Mouse (Mus musculus): ENCODE data around the gene Hook2. TPM values are rescaled to one million over a fixed set of nuclear protein-coding genes. Genes with fewer than 3 reads are reported as not detected.

Gene Hook2
- polyA plus RNA-seq, 1 experiment, result 17.4 TPM

DNA sequence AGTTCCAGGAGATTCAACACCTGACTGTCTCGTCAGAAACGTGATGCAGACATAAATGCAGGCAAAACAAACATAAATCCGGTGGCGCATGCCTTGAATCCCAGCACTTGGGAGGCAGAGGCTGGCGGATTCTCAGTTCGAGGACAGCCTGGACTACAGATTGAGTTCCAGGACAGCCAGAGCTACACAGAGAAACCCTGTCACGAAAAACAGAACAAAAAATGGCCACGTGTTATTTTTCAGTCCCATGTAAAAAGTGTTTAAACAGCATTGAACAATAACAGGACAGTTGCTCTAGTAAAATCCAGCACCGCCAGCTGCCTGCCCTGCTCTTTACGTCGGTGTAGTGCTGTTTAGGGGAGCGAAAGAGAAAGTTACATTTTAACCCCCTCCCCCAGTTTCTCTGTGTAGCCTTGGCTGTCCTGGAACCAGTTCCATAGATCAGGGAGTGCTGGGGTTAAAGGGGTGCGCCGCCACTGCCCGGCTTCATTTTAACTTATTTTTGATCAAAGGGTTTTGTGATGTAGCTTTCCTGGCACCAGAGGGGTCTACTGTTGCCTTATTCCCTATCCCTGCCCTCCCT lies 45.4 kb downstream of the Hook2 start:
- Histone ChIP-seq H3K4me1 (ENCODE audit: control insufficient read depth, insufficient read depth, low read length) (peaks cover 11% of the 10 kb centered on the region), H3K27ac (ENCODE audit: insufficient read depth, low read depth, low read length) (peak overlapping the region; percentile 91), H3K4me3 (ENCODE audit: insufficient read depth, low read length) (peak overlapping the region; percentile 81)
- TF ChIP-seq POLR2A (IDR thresholded peaks at IDR 0.05; ENCODE audit: borderline replicate concordance, low read depth, low read length) (no peak), CTCF (IDR thresholded peaks at IDR 0.05; ENCODE audit: low read depth, low read length) (no peak)

- TF ChIP-seq CTCF (IDR thresholded peaks at IDR 0.05; ENCODE audit: low read depth, low read length) (no peak), POLR2A (IDR thresholded peaks at IDR 0.05; ENCODE audit: borderline replicate concordance, low read depth, low read length) (no peak)
- H3K4me1 ChIP-seq (ENCODE audit: control insufficient read depth, insufficient read depth, low read length), result peaks cover 12% of the 10 kb centered on the region
- H3K27ac ChIP-seq (ENCODE audit: insufficient read depth, low read depth, low read length), result peak overlapping the region; percentile 91
- peak overlapping the region; percentile 81 for H3K4me3 ChIP-seq (ENCODE audit: insufficient read depth, low read length)
These were observed 45.9 kb downstream of the Hook2 start for GRCm38 (mm10) chr8:85036381-85036717.

- TF ChIP-seq POLR2A (IDR thresholded peaks at IDR 0.05; ENCODE audit: borderline replicate concordance, low read depth, low read length) (no peak), CTCF (IDR thresholded peaks at IDR 0.05; ENCODE audit: low read depth, low read length) (no peak)
- peak within 1 kb of the TSS; percentile 91 for H3K4me3 ChIP-seq (ENCODE audit: insufficient read depth, low read length)
- H3K4me1 ChIP-seq (ENCODE audit: control insufficient read depth, insufficient read depth, low read length), result peaks cover 12% of the 10 kb centered on the region
These were observed 46.4 kb downstream of the Hook2 start, which contains the start of gene Tnpo2 for GRCm38 (mm10) chr8:85036718-85037365. Gene Tnpo2, plus strand, starts transcription at chr8:85036915.

GRCm38 (mm10) chr8:85037366-85037680 lies 46.9 kb downstream of the Hook2 start:
- H3K4me1 ChIP-seq (ENCODE audit: control insufficient read depth, insufficient read depth, low read length), result peaks cover 12% of the 10 kb centered on the region
- peak overlapping the region; percentile 91 for H3K4me3 ChIP-seq (ENCODE audit: insufficient read depth, low read length)
- peak overlapping the region; percentile 96 for H3K27ac ChIP-seq (ENCODE audit: insufficient read depth, low read depth, low read length)
- TF ChIP-seq POLR2A (IDR thresholded peaks at IDR 0.05; ENCODE audit: borderline replicate concordance, low read depth, low read length) (no peak), CTCF (IDR thresholded peaks at IDR 0.05; ENCODE audit: low read depth, low read length) (no peak)

More at GRCm38 (mm10) chr8:85036718-85037365, 46.4 kb downstream of the Hook2 start, which contains the start of gene Tnpo2:
- H3K27ac ChIP-seq (ENCODE audit: insufficient read depth, low read depth, low read length), result peak within 1 kb of the TSS; percentile 96

- Histone ChIP-seq H3K4me1 (ENCODE audit: control insufficient read depth, insufficient read depth, low read length) (peaks cover 12% of the 10 kb centered on the region), H3K27ac (ENCODE audit: insufficient read depth, low read depth, low read length) (peak overlapping the region; percentile 96), H3K4me3 (ENCODE audit: insufficient read depth, low read length) (peak overlapping the region; percentile 91)
- TF ChIP-seq CTCF (IDR thresholded peaks at IDR 0.05; ENCODE audit: low read depth, low read length) (no peak), POLR2A (IDR thresholded peaks at IDR 0.05; ENCODE audit: borderline replicate concordance, low read depth, low read length) (no peak; the same call in 1 of the 2 replicates)
These were observed 47.5 kb downstream of the Hook2 start for GRCm38 (mm10) chr8:85037681-85038531.

- no peak overlapping the region for H3K4me3 ChIP-seq (ENCODE audit: insufficient read depth, low read length)
- H3K4me1 ChIP-seq (ENCODE audit: control insufficient read depth, insufficient read depth, low read length), result peaks cover 10% of the 10 kb centered on the region
- no peak for TF ChIP-seq CTCF (IDR thresholded peaks at IDR 0.05; ENCODE audit: low read depth, low read length)
- no peak for TF ChIP-seq POLR2A (IDR thresholded peaks at IDR 0.05; ENCODE audit: borderline replicate concordance, low read depth, low read length)
- no peak overlapping the region for H3K27ac ChIP-seq (ENCODE audit: insufficient read depth, low read depth, low read length)
These were observed 53.2 kb downstream of the Hook2 start for GRCm38 (mm10) chr8:85043619-85044018.

Other genes starting within 250 kb of the Hook2 start
- gene Nfix, start 190.3 kb upstream of the Hook2 start, polyA plus RNA-seq (2012; ENCODE audit: insufficient read depth, insufficient read length, missing spikeins), result 8.3 and 12.5 TPM in 2 replicates
- gene Dand5, start 167.8 kb upstream of the Hook2 start, polyA plus RNA-seq (2012; ENCODE audit: insufficient read depth, insufficient read length, missing spikeins), result 3.3 and 5.4 TPM in 2 replicates
- 12.7 and 13.9 TPM in 2 replicates for gene Gadd45gip1, start 159.1 kb upstream of the Hook2 start, polyA plus RNA-seq (2012; ENCODE audit: insufficient read depth, insufficient read length, missing spikeins)
- 49.1 and 54.0 TPM in 2 replicates for gene Rad23a, start 149.9 kb upstream of the Hook2 start, polyA plus RNA-seq (2012; ENCODE audit: insufficient read depth, insufficient read length, missing spikeins)
- 674 and 696 TPM in 2 replicates for gene Calr, start 143.7 kb upstream of the Hook2 start, polyA plus RNA-seq (2012; ENCODE audit: insufficient read depth, insufficient read length, missing spikeins)
- 23.1 and 30.5 TPM in 2 replicates for gene Farsa, start 133.6 kb upstream of the Hook2 start, polyA plus RNA-seq (2012; ENCODE audit: insufficient read depth, insufficient read length, missing spikeins)
- gene Syce2, start 118.5 kb upstream of the Hook2 start, polyA plus RNA-seq (2012; ENCODE audit: insufficient read depth, insufficient read length, missing spikeins), result 19.4 and 19.6 TPM in 2 replicates
- gene Gcdh, start 96.7 kb upstream of the Hook2 start, polyA plus RNA-seq (2012; ENCODE audit: insufficient read depth, insufficient read length, missing spikeins), result 13.4 and 17.6 TPM in 2 replicates
- not detected in 2 replicates for gene Klf1, start 88.7 kb upstream of the Hook2 start, polyA plus RNA-seq (2012; ENCODE audit: insufficient read depth, insufficient read length, missing spikeins)
- 109 and 119 TPM in 2 replicates for gene Dnase2a, start 82.0 kb upstream of the Hook2 start, polyA plus RNA-seq (2012; ENCODE audit: insufficient read depth, insufficient read length, missing spikeins)
- gene Mast1, start 53.2 kb upstream of the Hook2 start, polyA plus RNA-seq (2012; ENCODE audit: insufficient read depth, insufficient read length, missing spikeins), result 0.28 and 0.42 TPM in 2 replicates
- gene Rtbdn, start 43.6 kb upstream of the Hook2 start, polyA plus RNA-seq (2012; ENCODE audit: insufficient read depth, insufficient read length, missing spikeins), result not detected in 2 replicates
- not detected in 2 replicates for gene Gm49661, start 21.2 kb upstream of the Hook2 start, polyA plus RNA-seq (2012; ENCODE audit: insufficient read depth, insufficient read length, missing spikeins)
- 267 and 279 TPM in 2 replicates for gene Prdx2, start 21.0 kb upstream of the Hook2 start, polyA plus RNA-seq (2012; ENCODE audit: insufficient read depth, insufficient read length, missing spikeins)
- 39.8 and 40.7 TPM in 2 replicates for gene Rnaseh2a, start 20.8 kb upstream of the Hook2 start, polyA plus RNA-seq (2012; ENCODE audit: insufficient read depth, insufficient read length, missing spikeins)
- gene Junb, start 11.9 kb upstream of the Hook2 start, polyA plus RNA-seq (2012; ENCODE audit: insufficient read depth, insufficient read length, missing spikeins), result 71.1 and 80.8 TPM in 2 replicates
- not detected in 2 replicates for gene Best2, start 23.9 kb downstream of the Hook2 start, polyA plus RNA-seq (2012; ENCODE audit: insufficient read depth, insufficient read length, missing spikeins)
- gene Asna1, start 34.7 kb downstream of the Hook2 start, polyA plus RNA-seq (2012; ENCODE audit: insufficient read depth, insufficient read length, missing spikeins), result 74.5 and 75.3 TPM in 2 replicates
- 145 and 177 TPM in 2 replicates for gene Trir, start 36.2 kb downstream of the Hook2 start, polyA plus RNA-seq (2012; ENCODE audit: insufficient read depth, insufficient read length, missing spikeins)
- 34.0 and 44.4 TPM in 2 replicates for gene Tnpo2, start 46.3 kb downstream of the Hook2 start, polyA plus RNA-seq (2012; ENCODE audit: insufficient read depth, insufficient read length, missing spikeins)
- gene Fbxw9, start 69.5 kb downstream of the Hook2 start, polyA plus RNA-seq (2012; ENCODE audit: insufficient read depth, insufficient read length, missing spikeins), result 10.2 and 11.8 TPM in 2 replicates
- gene Gm5741, start 77.4 kb downstream of the Hook2 start, polyA plus RNA-seq (2012; ENCODE audit: insufficient read depth, insufficient read length, missing spikeins), result not detected in 2 replicates
- gene Dhps, start 81.2 kb downstream of the Hook2 start, polyA plus RNA-seq (2012; ENCODE audit: insufficient read depth, insufficient read length, missing spikeins), result 36.7 and 44.9 TPM in 2 replicates
- 90.2 and 113 TPM in 2 replicates for gene Wdr83os, start 90.1 kb downstream of the Hook2 start, polyA plus RNA-seq (2012; ENCODE audit: insufficient read depth, insufficient read length, missing spikeins)
- gene Wdr83, start 90.7 kb downstream of the Hook2 start, polyA plus RNA-seq (2012; ENCODE audit: insufficient read depth, insufficient read length, missing spikeins), result 22.6 and 27.3 TPM in 2 replicates
- 390 and 469 TPM in 2 replicates for gene Man2b1, start 92.7 kb downstream of the Hook2 start, polyA plus RNA-seq (2012; ENCODE audit: insufficient read depth, insufficient read length, missing spikeins)
- 1.2 and 1.7 TPM in 2 replicates for gene Zfp791, start 132.5 kb downstream of the Hook2 start, polyA plus RNA-seq (2012; ENCODE audit: insufficient read depth, insufficient read length, missing spikeins)
- not detected in 2 replicates for gene Cks1brt, start 161.3 kb downstream of the Hook2 start, polyA plus RNA-seq (2012; ENCODE audit: insufficient read depth, insufficient read length, missing spikeins)
- not detected in 2 replicates for gene Olfr371, start 235.4 kb downstream of the Hook2 start, polyA plus RNA-seq (2012; ENCODE audit: insufficient read depth, insufficient read length, missing spikeins)